ENCODE assay signal across 8 mouse cellular contexts in genomic region chr14:120224202-120224846, GRCm38 (mm10). TPM values are rescaled to one million over a fixed set of nuclear protein-coding genes. Genes with fewer than 3 reads are reported as not detected.
DNase-seq lines count a peak whose midpoint lies in the region; ATAC-seq and TF ChIP-seq lines count a peak whose summit lies in the region.

No protein-coding gene starts in this region.

- no peak overlapping the region for H3K9ac ChIP-seq in limb, embryonic 15.5 days
- no peak overlapping the region for H3K9ac ChIP-seq in stomach, postnatal 0 days (ENCODE audit: low read length)

- H3K36me3 ChIP-seq in limb, embryonic 15.5 days = no peaks in the 10 kb centered on the region
- H3K36me3 ChIP-seq in stomach, postnatal 0 days (ENCODE audit: control insufficient read depth, insufficient read depth, low read length) = no peaks in the 10 kb centered on the region

- no peak overlapping the region for H3K4me3 ChIP-seq in limb, embryonic 15.5 days
- H3K4me3 ChIP-seq in stomach, postnatal 0 days (ENCODE audit: low read depth, low read length) = no peak overlapping the region

- H3K27me3 ChIP-seq in limb, embryonic 15.5 days = no peaks in the 10 kb centered on the region
- no peaks in the 10 kb centered on the region for H3K27me3 ChIP-seq in stomach, postnatal 0 days (ENCODE audit: control insufficient read depth, insufficient read depth, low read length)

- peak; percentile 35 for DNase-seq in embryo, embryonic 11 days
- no peak for DNase-seq in embryo, embryonic 10 days (ENCODE audit: low spot score)
- peak; percentile 34 to 36 for DNase-seq in right cerebral cortex, postnatal 10 days (ENCODE audit: low spot score in 2 of 2)
- no peak for DNase-seq in right cerebral cortex, postnatal 25 days
- no peak for DNase-seq in stomach, postnatal 0 days (ENCODE audit: low spot score)
- no peak for DNase-seq in testis, postnatal 14 days (ENCODE audit: low spot score)
- DNase-seq in left cerebral cortex, adult 9 months (ENCODE audit: low spot score in 2 of 2) = no peak

- peaks cover 11% of the 10 kb centered on the region for H3K4me1 ChIP-seq in limb, embryonic 15.5 days
- H3K4me1 ChIP-seq in stomach, postnatal 0 days (replicated peaks; ENCODE audit: control insufficient read depth, insufficient read depth) = no peaks in the 10 kb centered on the region

- no peak for TF ChIP-seq CTCF in stomach, postnatal 0 days (IDR thresholded peaks at IDR 0.05; ENCODE audit: low read depth)

- ATAC-seq in limb, embryonic 15.5 days (ENCODE audit: insufficient number of reproducible peaks, low FRiP score, low TSS enrichment, low read depth) = no peak
- ATAC-seq in stomach, postnatal 0 days (ENCODE audit: low FRiP score, low TSS enrichment) = peak; percentile 76; the same call in 1 of the 2 replicates

- H3K9me3 ChIP-seq in limb, embryonic 15.5 days = no peaks in the 10 kb centered on the region
- no peaks in the 10 kb centered on the region for H3K9me3 ChIP-seq in stomach, postnatal 0 days (ENCODE audit: control insufficient read depth, low read length)

- no peak overlapping the region for H3K4me2 ChIP-seq in limb, embryonic 15.5 days
- no peak overlapping the region for H3K4me2 ChIP-seq in stomach, postnatal 0 days (replicated peaks; ENCODE audit: low read depth)

- 44% methylated on average over 6 of the region's 6 CpGs for WGBS in limb, embryonic 15.5 days
- 55% methylated on average over 6 of the region's 6 CpGs for WGBS in stomach, postnatal 0 days

- peak overlapping the region; percentile 7; the same call in 1 of the 2 replicates for H3K27ac ChIP-seq in limb, embryonic 15.5 days
- H3K27ac ChIP-seq in stomach, postnatal 0 days (replicated peaks) = no peak overlapping the region; the same call in 1 of the 2 replicates

- TF ChIP-seq EP300 in stomach, postnatal 0 days (optimal IDR thresholded peaks at IDR 0.05) = no peak

RNA-seq across cellular contexts. Expression of gene Mbnl2, which starts 51.1 kb away (rescaled TPM):
- polyA plus RNA-seq in limb, embryonic 15.5 days (2015; fragmentation: Nextera tagmentation; extraction: Ambion mirVana) = 163 and 180 TPM in 2 replicates
- polyA plus RNA-seq in stomach, postnatal 0 days (2015; fragmentation: Nextera tagmentation; extraction: Ambion mirVana) = 101 and 104 TPM in 2 replicates

Comparison
In these comparisons a context has a peak if more than half of its experiments do, and no peak if none do; other contexts are left out.
1. DNase-seq: peak in embryo, embryonic 11 days (single experiment) and right cerebral cortex, postnatal 10 days (2 of 2); none in embryo, embryonic 10 days (single experiment), right cerebral cortex, postnatal 25 days (single experiment), stomach, postnatal 0 days (single experiment), testis, postnatal 14 days (single experiment) and left cerebral cortex, adult 9 months (0 of 2).